Mouse (Mus musculus): ENCODE results near the gene Ano6. TPM values are rescaled to one million over a fixed set of nuclear protein-coding genes. Genes with fewer than 3 reads are reported as not detected.

Ano6 gene
- polyA plus RNA-seq, 1 experiment from 2014 or later = 54.2 TPM

- no peak overlapping the region for H3K4me2 ChIP-seq (replicated peaks)
- no peaks in the 10 kb centered on the region for H3K9me3 ChIP-seq
- no peak for ATAC-seq (ENCODE audit: low FRiP score, low read depth)
- no peaks in the 10 kb centered on the region for H3K36me3 ChIP-seq
- WGBS = 59% methylated on average over 6 of the region's 6 CpGs
- H3K9ac ChIP-seq = no peak overlapping the region
- H3K27me3 ChIP-seq = no peaks in the 10 kb centered on the region
- no peak overlapping the region for H3K4me3 ChIP-seq
- H3K27ac ChIP-seq = no peak overlapping the region
- H3K4me1 ChIP-seq = 0 out of 2 replicates have a peak, but pooled peaks cover 3% of the 10 kb centered on the region
Observed at GRCm38 (mm10) chr15:96002958-96003601, 212.4 kb downstream of the Ano6 start.

- no peak overlapping the region for H3K9ac ChIP-seq
- peak overlapping the region; percentile 43 for H3K4me2 ChIP-seq (replicated peaks)
- peaks cover 6% of the 10 kb centered on the region for H3K9me3 ChIP-seq
- H3K27me3 ChIP-seq = no peaks in the 10 kb centered on the region
- H3K36me3 ChIP-seq = peaks cover 4% of the 10 kb centered on the region; the same call in 1 of the 2 replicates
- no peak overlapping the region for H3K4me3 ChIP-seq
- peak; percentile 70; the same call in 1 of the 2 replicates for ATAC-seq (ENCODE audit: low FRiP score, low read depth)
- peak overlapping the region; percentile 73 for H3K27ac ChIP-seq
- H3K4me1 ChIP-seq = peaks cover 22% of the 10 kb centered on the region
- WGBS = 47% methylated on average over 16 of the region's 16 CpGs
Observed at GRCm38 (mm10) chr15:96011640-96012390, 221.2 kb downstream of the Ano6 start.

GRCm38 (mm10) chr15:96012391-96012775 is 221.7 kb downstream of the Ano6 start:
- no peak overlapping the region for H3K4me3 ChIP-seq
- 11% methylated on average over 8 of the region's 8 CpGs for WGBS
- peaks cover 4% of the 10 kb centered on the region; the same call in 1 of the 2 replicates for H3K36me3 ChIP-seq
- peak overlapping the region; percentile 73 for H3K27ac ChIP-seq
- H3K4me2 ChIP-seq (replicated peaks) = peak overlapping the region; percentile 43
- ATAC-seq (ENCODE audit: low FRiP score, low read depth) = peak; percentile 91
- H3K4me1 ChIP-seq = peaks cover 22% of the 10 kb centered on the region
- H3K9me3 ChIP-seq = peaks cover 10% of the 10 kb centered on the region
- H3K9ac ChIP-seq = no peak overlapping the region
- no peaks in the 10 kb centered on the region for H3K27me3 ChIP-seq

GRCm38 (mm10) chr15:96014501-96014900 is 223.9 kb downstream of the Ano6 start:
- Histone ChIP-seq H3K27me3 (no peaks in the 10 kb centered on the region), H3K4me1 (peaks cover 22% of the 10 kb centered on the region), H3K27ac (no peak overlapping the region), H3K36me3 (peaks cover 4% of the 10 kb centered on the region; the same call in 1 of the 2 replicates), H3K4me2 (replicated peaks) (no peak overlapping the region), H3K9me3 (peaks cover 10% of the 10 kb centered on the region), H3K9ac (no peak overlapping the region), H3K4me3 (no peak overlapping the region)
- 89% methylated on average over 4 of the region's 4 CpGs for WGBS
- ATAC-seq (ENCODE audit: low FRiP score, low read depth) = no peak

GRCm38 (mm10) chr15:96020465-96020864 is 229.8 kb downstream of the Ano6 start:
- H3K4me3 ChIP-seq = no peak overlapping the region
- H3K9ac ChIP-seq = no peak overlapping the region
- H3K27me3 ChIP-seq = no peaks in the 10 kb centered on the region
- no peak for ATAC-seq (ENCODE audit: low FRiP score, low read depth)
- no peak overlapping the region for H3K4me2 ChIP-seq (replicated peaks)
- H3K9me3 ChIP-seq = peaks cover 10% of the 10 kb centered on the region
- no peak overlapping the region for H3K27ac ChIP-seq
- H3K4me1 ChIP-seq = peaks cover 6% of the 10 kb centered on the region; the same call in 1 of the 2 replicates
- WGBS = 90% methylated on average over 3 of the region's 3 CpGs
- H3K36me3 ChIP-seq = peaks cover 4% of the 10 kb centered on the region; the same call in 1 of the 2 replicates

- Histone ChIP-seq H3K9me3 (peaks cover 10% of the 10 kb centered on the region), H3K36me3 (peaks cover 4% of the 10 kb centered on the region; the same call in 1 of the 2 replicates), H3K9ac (no peak overlapping the region), H3K27ac (no peak overlapping the region), H3K4me1 (peaks cover 6% of the 10 kb centered on the region; the same call in 1 of the 2 replicates), H3K27me3 (no peaks in the 10 kb centered on the region), H3K4me2 (replicated peaks) (no peak overlapping the region), H3K4me3 (no peak overlapping the region)
- ATAC-seq (ENCODE audit: low FRiP score, low read depth) = no peak
- 57% methylated on average over 10 of the region's 10 CpGs for WGBS
Observed at GRCm38 (mm10) chr15:96021506-96021905, 230.9 kb downstream of the Ano6 start.

Small RNAs within 50 kb of the gene (microRNA-seq; reads per million reads assigned to microRNA genes)
- not detected for gene Gm25070

Other genes starting within 250 kb of the Ano6 start
- 13.9 and 20.0 TPM in 2 replicates for gene Dbx2, start 134.9 kb upstream of the Ano6 start, polyA plus RNA-seq (2015; fragmentation: Nextera tagmentation; extraction: Ambion mirVana)

Measured in limb, embryonic 13.5 days (tissue).